Mouse (Mus musculus) megakaryocyte progenitor cell, adult 5-6 weeks (primary cell): Measurements from ENCODE around the gene Mageh1. TPM values are rescaled to one million over a fixed set of nuclear protein-coding genes. Genes with fewer than 3 reads are reported as not detected.

ENCODE experiments used
- ATAC-seq: replicated peaks from 2 replicates; pipeline ENCODE4 v1.8.0; 2016; ENCODE audit warnings: mild to moderate bottlenecking, moderate TSS enrichment, inconsistent platforms; ENCODE audit not compliant: poor library complexity
- total RNA-seq, 2 experiments: library from RNA; stranded (forward) in 1 of 2; stranded (reverse) in 1 of 2; fragments of 157-497, 149-512 nt in 1 of 2; fragments of 200-1000 nt in 1 of 2; gene quantifications; 2 replicates each; pipeline versions ENCODE4 v1.2.3 to v1.2.4; 2015 to 2017

The Mageh1 gene
- total RNA-seq (2015) (0.27 and 0.46 TPM in 2 replicates), total RNA-seq (2017) (0.44 and 0.50 TPM in 2 replicates)

- ATAC-seq, result peak; percentile 96
These were observed at the start of gene Mageh1 for GRCm38 (mm10) chrX:153037087-153037971. Gene Mageh1, minus strand, starts transcription at chrX:153037575.

DNA sequence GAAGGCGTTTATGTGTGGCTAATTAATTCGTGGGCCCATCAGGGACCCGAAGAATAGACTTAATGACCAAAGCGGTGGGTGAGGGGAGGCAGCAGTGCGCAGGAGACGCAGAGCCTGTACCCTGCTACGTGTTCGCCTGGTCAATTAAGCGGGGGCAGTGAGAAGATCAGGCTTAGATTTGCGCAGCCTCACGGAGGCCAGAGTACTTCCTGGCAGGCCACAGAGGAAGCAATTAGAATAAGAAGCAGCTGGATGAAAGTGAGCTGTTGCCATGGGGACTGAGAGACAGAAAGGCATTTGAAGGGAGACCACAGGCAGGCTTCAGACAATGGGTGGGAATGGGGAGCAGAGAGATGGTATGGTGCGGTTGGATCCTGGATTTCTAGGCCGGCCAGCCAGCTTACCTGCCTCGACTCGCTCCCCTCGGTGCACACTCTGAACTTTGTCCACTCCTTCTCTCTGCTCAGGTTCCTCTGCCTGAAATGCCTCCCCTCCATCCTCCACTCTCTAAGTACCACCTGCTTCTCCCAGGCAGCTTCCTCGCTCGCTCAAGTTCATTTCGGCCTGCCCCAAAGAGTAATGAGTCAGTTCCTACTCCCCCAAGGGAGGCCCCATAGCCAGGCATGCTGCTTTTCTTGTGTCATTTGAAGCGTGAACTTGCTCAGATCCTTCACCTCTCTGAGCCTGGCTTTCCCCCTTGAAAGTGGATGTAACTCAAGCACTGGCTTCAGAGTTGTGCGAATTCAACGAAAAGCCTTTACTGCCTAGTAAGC lies 783 bp upstream of the Mageh1 start:
- ATAC-seq, result peak; percentile 37

GRCm38 (mm10) chrX:153031547-153031946 lies 5.8 kb downstream of the Mageh1 start:
- ATAC-seq, result peak; percentile 81

DNA sequence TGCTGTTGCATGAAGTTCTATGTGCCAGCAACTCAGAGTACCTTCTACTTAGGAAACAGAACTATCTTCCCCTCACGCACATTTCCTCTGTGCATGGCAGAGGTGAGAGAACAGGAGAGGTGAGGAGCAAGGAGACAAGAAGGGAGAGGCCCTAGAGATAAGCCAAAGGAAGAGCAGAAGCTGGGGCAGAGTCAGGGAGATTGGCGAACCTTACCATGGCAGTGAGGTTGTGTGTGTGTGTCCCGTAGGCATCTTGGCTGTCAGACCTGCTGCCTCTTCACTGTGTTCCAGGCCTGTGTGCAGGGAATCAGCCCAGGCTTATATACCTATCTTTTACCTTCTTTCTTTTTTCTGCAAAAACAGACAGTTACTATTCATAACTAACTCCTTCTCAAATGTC lies 11.7 kb downstream of the Mageh1 start:
- ATAC-seq, result peak; percentile 54

DNA sequence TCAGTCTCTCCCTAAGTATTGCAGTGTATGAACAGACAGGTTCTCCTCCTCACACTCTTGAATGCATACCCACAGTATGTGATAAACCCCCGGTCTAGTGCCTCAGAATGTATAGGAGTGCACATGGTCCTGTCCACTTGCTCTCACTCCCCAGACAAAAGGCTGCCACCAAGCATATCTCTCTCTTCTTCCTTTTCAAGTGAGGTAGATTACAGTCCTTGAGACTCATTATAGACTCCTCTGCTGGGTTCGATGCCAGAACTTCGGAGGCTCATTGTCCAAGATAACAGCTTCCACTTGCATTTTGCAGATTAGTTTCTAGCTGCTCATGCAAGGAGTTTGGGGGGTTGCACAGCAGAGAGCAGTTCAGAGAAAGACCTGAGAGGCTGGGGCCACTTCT lies 12.1 kb downstream of the Mageh1 start:
- peak; percentile 50 for ATAC-seq

DNA sequence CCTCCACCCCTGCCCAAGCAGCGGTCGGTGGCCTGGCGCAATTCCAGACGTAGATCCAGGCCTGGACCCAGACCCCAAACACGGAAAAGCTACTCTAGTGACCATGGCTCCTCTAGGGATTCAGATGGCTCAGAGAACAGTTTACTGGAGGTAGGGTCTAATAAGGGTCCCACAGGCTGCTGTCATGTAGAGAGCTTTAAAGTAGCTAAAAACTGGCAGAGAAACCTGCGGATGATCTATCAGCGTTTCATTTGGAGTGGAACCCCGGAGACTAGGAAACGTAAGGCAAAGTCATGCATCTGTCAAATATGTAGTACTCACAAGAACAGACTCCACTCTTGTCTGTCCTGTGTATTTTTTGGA lies 29.7 kb downstream of the Mageh1 start:
- no peak for ATAC-seq

GRCm38 (mm10) chrX:153007021-153007684 lies 30.2 kb downstream of the Mageh1 start:
- ATAC-seq, result peak; percentile 86

GRCm38 (mm10) chrX:153006387-153006841 lies 31.0 kb downstream of the Mageh1 start, which contains the start of gene Usp51:
Gene Usp51, plus strand, starts transcription at chrX:153006469.
- peak; percentile 79 for ATAC-seq

DNA sequence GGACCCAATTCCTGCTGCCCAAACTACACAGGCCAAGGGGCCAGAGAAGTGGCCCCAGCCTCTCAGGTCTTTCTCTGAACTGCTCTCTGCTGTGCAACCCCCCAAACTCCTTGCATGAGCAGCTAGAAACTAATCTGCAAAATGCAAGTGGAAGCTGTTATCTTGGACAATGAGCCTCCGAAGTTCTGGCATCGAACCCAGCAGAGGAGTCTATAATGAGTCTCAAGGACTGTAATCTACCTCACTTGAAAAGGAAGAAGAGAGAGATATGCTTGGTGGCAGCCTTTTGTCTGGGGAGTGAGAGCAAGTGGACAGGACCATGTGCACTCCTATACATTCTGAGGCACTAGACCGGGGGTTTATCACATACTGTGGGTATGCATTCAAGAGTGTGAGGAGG lies 41.3 kb downstream of the Mageh1 start:
- peak; percentile 55 for ATAC-seq

- peak; percentile 73 for ATAC-seq
These were observed 47.5 kb downstream of the Mageh1 start for GRCm38 (mm10) chrX:152989852-152990251.

Other genes starting within 250 kb of the Mageh1 start
- gene Usp51, start 31.1 kb downstream of the Mageh1 start, total RNA-seq (2015), result 0.62 and 1.2 TPM in 2 replicates
- gene Usp51, start 31.1 kb downstream of the Mageh1 start, total RNA-seq (2017), result 0.29 and 0.61 TPM in 2 replicates
- gene Foxr2, start 81.2 kb upstream of the Mageh1 start, total RNA-seq (2015), result not detected in 2 replicates
- not detected in 2 replicates for gene Foxr2, start 81.2 kb upstream of the Mageh1 start, total RNA-seq (2017)
- gene Rragb, start 102.4 kb upstream of the Mageh1 start, total RNA-seq (2015), result 4.6 and 7.0 TPM in 2 replicates
- gene Rragb, start 102.4 kb upstream of the Mageh1 start, total RNA-seq (2017), result 6.9 and 9.4 TPM in 2 replicates
- 2.4 and 3.2 TPM in 2 replicates for gene Klf8, start 199.9 kb upstream of the Mageh1 start, total RNA-seq (2015)
- gene Klf8, start 199.9 kb upstream of the Mageh1 start, total RNA-seq (2017), result 1.6 and 2.8 TPM in 2 replicates